Mouse (Mus musculus): ENCODE data around the gene Nr4a3. TPM values are rescaled to one million over a fixed set of nuclear protein-coding genes. Genes with fewer than 3 reads are reported as not detected.
A peak's percentile ranks its signal among the peaks of the same experiment; 100 is the strongest.

The Nr4a3 gene
- total and polyA plus RNA-seq, 3 experiments: 0.17 TPM; not detected in 2

DNA sequence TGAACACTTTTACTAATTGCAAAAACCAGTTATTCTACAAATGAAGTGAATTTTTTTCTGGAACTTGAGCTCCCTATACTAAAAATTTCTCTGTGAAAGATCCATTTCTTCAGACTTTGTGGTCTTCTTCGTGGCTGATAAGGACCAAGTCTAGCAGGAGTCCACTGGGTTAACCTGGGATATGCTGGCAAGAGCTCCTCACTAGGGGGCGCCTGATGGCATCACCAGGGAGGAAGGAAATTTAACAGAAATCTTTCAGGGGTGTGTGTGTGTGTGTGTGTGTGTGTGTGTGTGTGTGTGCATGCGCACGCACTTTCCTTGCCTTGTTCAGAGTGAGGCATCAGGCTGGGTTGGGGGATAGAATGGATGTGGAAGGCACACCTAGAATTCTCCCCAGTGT lies 71.2 kb downstream of the Nr4a3 start:
- Histone ChIP-seq H3K4me1 (ENCODE audit: control insufficient read depth in 1 of 2, insufficient read depth in 2 of 2, low read length in 2 of 2) (peaks cover 0 to 2% of the 10 kb centered on the region in 2 experiments; a peak in 1 of 4 replicates), H3K9me3 (replicated peaks; ENCODE audit: insufficient read depth, low read length) (no peaks in the 10 kb centered on the region), H3K4me3 (ENCODE audit: control insufficient read depth in 1 of 2, insufficient read depth in 1 of 2, low read depth in 2 of 2, low read length in 2 of 2) (no peak overlapping the region), H3K36me3 (ENCODE audit: control insufficient read depth in 1 of 2, insufficient read depth in 2 of 2, low read length in 2 of 2) (no peaks in the 10 kb centered on the region), H3K27ac (ENCODE audit: control insufficient read depth, low read depth, low read length) (no peak overlapping the region), H3K9ac (ENCODE audit: control insufficient read depth, low read depth, low read length, poor library complexity, severe bottlenecking) (no peak overlapping the region), H3K27me3 (ENCODE audit: control insufficient read depth in 1 of 2, insufficient read depth in 2 of 2, low read length in 2 of 2) (peaks cover 0 to 2% of the 10 kb centered on the region in 2 experiments; a peak in 3 of 4 replicates), H3K79me2 (ENCODE audit: control insufficient read depth, insufficient read depth, low read length, poor library complexity) (no peaks in the 10 kb centered on the region)
- peak; percentile 40 to 76 (median 76) for TF ChIP-seq CTCF (IDR thresholded peaks at IDR 0.05 in 2 of 3, conservative IDR thresholded peaks at IDR 0.05 in 1 of 3; ENCODE audit: control insufficient read depth in 1 of 3, insufficient read depth in 1 of 3, low read depth in 2 of 3, low read length in 3 of 3, poor library complexity in 1 of 3, severe bottlenecking in 1 of 3)
- no peak for TF ChIP-seq USF1 (IDR thresholded peaks at IDR 0.05; ENCODE audit: low read depth, low read length)
- TF ChIP-seq NRF1 (IDR thresholded peaks at IDR 0.05; ENCODE audit: insufficient read depth, low read depth, low read length, poor library complexity, severe bottlenecking): peak; percentile 11; the same call in 1 of the 2 replicates
- TF ChIP-seq RAD21 (IDR thresholded peaks at IDR 0.05; ENCODE audit: low read depth, low read length): peak; percentile 50
- TF ChIP-seq SMC3 (IDR thresholded peaks at IDR 0.05; ENCODE audit: low read depth, low read length): peak; percentile 81
- TF ChIP-seq USF2 (IDR thresholded peaks at IDR 0.05; ENCODE audit: borderline replicate concordance in 1 of 2, insufficient read depth in 1 of 2, low read depth in 1 of 2, low read length in 2 of 2): no peak
- TF ChIP-seq GATA1 (IDR thresholded peaks at IDR 0.05; ENCODE audit: low read depth, low read length): peak; percentile 35; the same call in 1 of the 2 replicates
- TF ChIP-seq POLR2A (IDR thresholded peaks at IDR 0.05; ENCODE audit: control insufficient read depth in 1 of 2, insufficient read depth in 1 of 2, low read depth in 1 of 2, low read length in 2 of 2, poor library complexity in 1 of 2): no peak
- no peak for TF ChIP-seq GABPA (IDR thresholded peaks at IDR 0.05; ENCODE audit: low read depth, low read length)
- TF ChIP-seq NELFE (IDR thresholded peaks at IDR 0.05; ENCODE audit: low read depth, low read length): no peak
- TF ChIP-seq MEF2A (IDR thresholded peaks at IDR 0.05; ENCODE audit: extremely low read depth, insufficient replicate concordance, low read depth, low read length, poor library complexity, severe bottlenecking): no peak
- TF ChIP-seq ZC3H11A (IDR thresholded peaks at IDR 0.05; ENCODE audit: low read depth, low read length): peak; percentile 43
- TF ChIP-seq MXI1 (IDR thresholded peaks at IDR 0.05; ENCODE audit: low read depth, low read length): no peak
- no peak for TF ChIP-seq SIN3A (IDR thresholded peaks at IDR 0.05; ENCODE audit: low read length)
- DNase-seq (ENCODE audit: low read depth, low spot score): peak; percentile 72

DNA sequence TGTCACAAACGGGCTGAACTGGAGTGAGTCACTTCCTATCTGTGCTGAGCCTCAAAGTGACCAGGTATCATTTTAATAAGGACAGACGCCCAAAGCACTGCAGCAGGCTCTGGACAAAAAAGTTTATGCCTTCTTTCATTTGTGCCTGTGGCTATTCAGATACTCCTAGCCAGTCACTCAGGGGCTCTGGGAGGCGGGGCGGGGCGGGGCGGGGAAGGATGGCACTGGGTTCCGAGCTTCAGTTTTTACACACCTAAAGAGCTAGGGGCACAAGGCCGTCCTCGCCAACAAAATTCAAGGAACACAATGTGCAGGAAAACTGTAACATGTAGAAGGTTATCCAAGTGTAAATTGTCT lies 79.4 kb downstream of the Nr4a3 start:
- peaks cover 0 to 11% of the 10 kb centered on the region in 2 experiments; a peak in 2 of 4 replicates for H3K36me3 ChIP-seq (ENCODE audit: control insufficient read depth in 1 of 2, insufficient read depth in 2 of 2, low read length in 2 of 2)
- H3K4me3 ChIP-seq (ENCODE audit: control insufficient read depth in 1 of 2, insufficient read depth in 1 of 2, low read depth in 2 of 2, low read length in 2 of 2): peak overlapping the region; percentile 97
- H3K4me1 ChIP-seq (ENCODE audit: control insufficient read depth in 1 of 2, insufficient read depth in 2 of 2, low read length in 2 of 2): peaks cover 0 to 6% of the 10 kb centered on the region in 2 experiments; a peak in 1 of 4 replicates
- peaks cover 6% of the 10 kb centered on the region for H3K79me2 ChIP-seq (ENCODE audit: control insufficient read depth, insufficient read depth, low read length, poor library complexity)
- no peak overlapping the region for H3K27ac ChIP-seq (ENCODE audit: control insufficient read depth, low read depth, low read length)
- DNase-seq (ENCODE audit: low read depth, low spot score): no peak
- H3K27me3 ChIP-seq (ENCODE audit: control insufficient read depth in 1 of 2, insufficient read depth in 2 of 2, low read length in 2 of 2): peaks cover 0 to 6% of the 10 kb centered on the region in 2 experiments; a peak in 2 of 4 replicates
- TF ChIP-seq MYC (IDR thresholded peaks at IDR 0.05; ENCODE audit: low read depth, low read length): no peak
- TF ChIP-seq EP300 (IDR thresholded peaks at IDR 0.05; ENCODE audit: low read depth in 1 of 2, low read length in 2 of 2): no peak
- TF ChIP-seq KAT2A (conservative IDR thresholded peaks at IDR 0.05; ENCODE audit: low read depth, low read length): no peak
- no peak for TF ChIP-seq ETS1 (IDR thresholded peaks at IDR 0.05; ENCODE audit: low read depth, low read length)
- no peak for TF ChIP-seq CHD1 (IDR thresholded peaks at IDR 0.05; ENCODE audit: low read depth, low read length)
- TF ChIP-seq MAX (IDR thresholded peaks at IDR 0.05; ENCODE audit: low read length): no peak
- TF ChIP-seq E2F4 (IDR thresholded peaks at IDR 0.05; ENCODE audit: borderline replicate concordance, low read depth, low read length): no peak
- TF ChIP-seq MAFK (IDR thresholded peaks at IDR 0.05; ENCODE audit: borderline replicate concordance, low read depth, low read length): no peak
- no peak for TF ChIP-seq MEF2A (IDR thresholded peaks at IDR 0.05; ENCODE audit: extremely low read depth, insufficient replicate concordance, low read depth, low read length, poor library complexity, severe bottlenecking)
- TF ChIP-seq SIN3A (IDR thresholded peaks at IDR 0.05; ENCODE audit: low read length): no peak; the same call in 1 of the 2 replicates
- no peak for TF ChIP-seq NRF1 (IDR thresholded peaks at IDR 0.05; ENCODE audit: insufficient read depth, low read depth, low read length, poor library complexity, severe bottlenecking)
- no peak for TF ChIP-seq TCF12 (IDR thresholded peaks at IDR 0.05; ENCODE audit: low read depth, low read length)
- no peak for TF ChIP-seq ZNF384 (IDR thresholded peaks at IDR 0.05; ENCODE audit: low read depth, low read length)
- TF ChIP-seq TBP (IDR thresholded peaks at IDR 0.05; ENCODE audit: low read depth, low read length): no peak
- TF ChIP-seq POLR2A (IDR thresholded peaks at IDR 0.05; ENCODE audit: control insufficient read depth in 1 of 2, insufficient read depth in 1 of 2, low read depth in 1 of 2, low read length in 2 of 2, poor library complexity in 1 of 2): no peak
- TF ChIP-seq GATA1 (IDR thresholded peaks at IDR 0.05; ENCODE audit: low read depth, low read length): no peak
- TF ChIP-seq SMC3 (IDR thresholded peaks at IDR 0.05; ENCODE audit: low read depth, low read length): no peak
- TF ChIP-seq MYB (IDR thresholded peaks at IDR 0.05; ENCODE audit: low read depth, low read length): no peak
- no peak for TF ChIP-seq POLR2AphosphoS5 (IDR thresholded peaks at IDR 0.05; ENCODE audit: borderline replicate concordance, low read depth, low read length)
- no peaks in the 10 kb centered on the region for H3K9me3 ChIP-seq (replicated peaks; ENCODE audit: insufficient read depth, low read length)
- peak overlapping the region; percentile 58 for H3K9ac ChIP-seq (ENCODE audit: control insufficient read depth, low read depth, low read length, poor library complexity, severe bottlenecking)

Data from MEL (cell line).